Mouse (Mus musculus) CH12.LX (cell line): ENCODE data around the gene Srcin1.

ENCODE experiments used
- CHD1 ChIP-seq: IDR thresholded peaks from 2 replicates; pipeline ENCODE4 v1.6.1; 2012; ENCODE audit warnings: low read depth, low read length, improper control_type of control experiment, inconsistent platforms
- CTCF ChIP-seq, 2 experiments: IDR thresholded peaks in 1 of 2; conservative IDR thresholded peaks in 1 of 2; 2 replicates each; pipeline ENCODE4 v1.5.1; 2011 to 2012; ENCODE audit warnings: low read depth in 2 of 2, low read length in 2 of 2, improper control_type of control experiment in 1 of 2, inconsistent platforms in 1 of 2, mild to moderate bottlenecking in 1 of 2, moderate library complexity in 1 of 2
- ELF1 ChIP-seq: IDR thresholded peaks from 2 replicates; pipeline ENCODE4 v1.6.1; 2014; ENCODE audit warnings: low read depth, mild to moderate bottlenecking, inconsistent platforms, low read length, improper control_type of control experiment
- ZC3H11A ChIP-seq: IDR thresholded peaks from 2 replicates; pipeline ENCODE4 v1.6.1; 2012; ENCODE audit warnings: low read depth, mild to moderate bottlenecking, inconsistent platforms, low read length, improper control_type of control experiment

DNA sequence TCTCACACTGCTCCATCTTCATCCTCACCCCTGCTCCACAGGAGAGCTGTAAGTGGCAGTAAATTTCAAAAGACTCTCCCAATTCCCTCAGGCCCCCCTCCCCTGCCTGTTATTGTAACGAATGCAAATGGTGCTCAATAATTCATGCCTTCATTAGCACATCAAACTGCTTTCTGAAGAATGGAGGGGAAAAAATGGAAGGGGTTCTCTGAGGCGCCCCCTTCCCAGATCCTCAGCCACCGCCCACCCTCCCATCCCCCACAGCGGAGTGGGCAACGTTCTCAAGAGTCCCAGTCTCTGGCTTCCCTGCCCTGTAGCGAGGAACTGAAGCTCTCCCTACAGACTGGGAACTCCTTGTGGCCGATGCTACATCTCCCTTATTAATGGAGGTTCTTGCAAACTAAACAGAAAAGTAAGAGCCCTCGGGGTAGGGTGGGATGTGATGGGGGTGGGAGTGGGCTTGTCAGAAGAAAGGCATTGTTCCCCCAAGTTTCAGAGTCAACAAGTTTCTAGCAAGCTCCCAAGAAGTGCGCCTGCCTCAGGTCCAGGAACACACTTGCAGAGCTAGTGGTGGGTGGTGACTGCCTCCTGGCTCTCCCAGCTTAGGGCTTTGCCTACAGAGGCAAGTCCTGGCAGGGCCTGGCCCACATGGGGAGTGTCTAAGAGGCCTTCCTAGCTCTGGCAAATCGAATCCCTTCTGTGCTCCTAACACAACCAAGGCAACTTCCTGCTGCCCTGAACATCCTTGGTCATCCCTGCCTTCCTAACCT is 3.3 kb upstream of the Srcin1 start:
- TF ChIP-seq CTCF (conservative IDR thresholded peaks at IDR 0.05 in 1 of 2, IDR thresholded peaks at IDR 0.05 in 1 of 2; ENCODE audit: low read depth in 2 of 2, low read length in 2 of 2) (no peak), ZC3H11A (no peak), CHD1 (no peak), ELF1 (no peak)
